Mouse (Mus musculus) C2C12 (cell line): ENCODE measurements around the gene Raph1. TPM values are rescaled to one million over a fixed set of nuclear protein-coding genes. Genes with fewer than 3 reads are reported as not detected.
"Not testable (repeated sequence)": the region's sequence is repeated elsewhere in the genome, so short reads cannot be mapped to it uniquely, and the experiment has no call there.

ENCODE experiments used
- H3K27me3 ChIP-seq: one replicate; pipeline ENCODE4 v1.6.1; 2011; ENCODE audit not compliant: control insufficient read depth, insufficient read depth, insufficient read length
- H3K36me3 ChIP-seq: one replicate; pipeline ENCODE4 v1.6.1; 2011; ENCODE audit not compliant: control insufficient read depth, insufficient read depth
- H3K4me3 ChIP-seq: one replicate; pipeline ENCODE4 v1.5.1; 2011; ENCODE audit warnings: mild to moderate bottlenecking, control low read depth; ENCODE audit not compliant: poor library complexity, insufficient read depth, severe bottlenecking
- H3K79me2 ChIP-seq: one replicate; pipeline ENCODE4 v1.6.1; 2011; ENCODE audit not compliant: control insufficient read depth, insufficient read depth
- H3K79me3 ChIP-seq: one replicate; pipeline ENCODE4 v1.6.1; 2011; ENCODE audit warnings: low read depth, control low read depth
- H3ac ChIP-seq: one replicate; pipeline ENCODE3; 2011; ENCODE audit warnings: low read depth; ENCODE audit not compliant: control insufficient read depth, insufficient read length
- CEBPB ChIP-seq: IDR thresholded peaks from one replicate; pipeline ENCODE4 v1.6.1; 2011; ENCODE audit warnings: low read depth, mild to moderate bottlenecking, control low read depth, moderate library complexity
- CTCF ChIP-seq: IDR thresholded peaks from one replicate; pipeline ENCODE4 v1.5.1; 2011; ENCODE audit not compliant: control insufficient read depth, insufficient read depth, insufficient read length
- FOSL1 ChIP-seq: IDR thresholded peaks from one replicate; pipeline ENCODE4 v1.8.0; 2011; ENCODE audit warnings: mild to moderate bottlenecking, low read length; ENCODE audit not compliant: poor library complexity, insufficient read depth, severe bottlenecking
- MAX ChIP-seq: IDR thresholded peaks from one replicate; pipeline ENCODE4 v1.6.1; 2011; ENCODE audit warnings: mild to moderate bottlenecking, control low read depth
- MYOD1 ChIP-seq: IDR thresholded peaks from one replicate; pipeline ENCODE4 v1.6.1; 2011; ENCODE audit warnings: low read depth; ENCODE audit not compliant: control insufficient read depth, insufficient read length
- MYOG ChIP-seq: IDR thresholded peaks from one replicate; pipeline ENCODE4 v1.6.1; 2011; ENCODE audit not compliant: control insufficient read depth, insufficient read length; ENCODE audit errors: extremely low read depth
- USF1 ChIP-seq: IDR thresholded peaks from one replicate; pipeline ENCODE4 v1.6.1; 2011; ENCODE audit warnings: low read depth, mild to moderate bottlenecking, control low read depth, moderate library complexity
- microRNA-seq: library from miRNA; unstranded; fragments of <30 nt; microRNA quantifications from one replicate; pipeline ENCODE4, GENCODE M21; 2019; ENCODE audit warnings: borderline microRNAs expressed
- polyA plus RNA-seq: library from polyadenylated mRNA; unstranded; fragments of >200 nt; fragmentation: generic; extraction: Trizol; gene quantifications from one replicate; pipeline ENCODE4 v1.2.1, GENCODE M21; 2012; ENCODE audit warnings: missing spikeins

Gene Raph1
- polyA plus RNA-seq, 1 experiment = 9.5 TPM

DNA sequence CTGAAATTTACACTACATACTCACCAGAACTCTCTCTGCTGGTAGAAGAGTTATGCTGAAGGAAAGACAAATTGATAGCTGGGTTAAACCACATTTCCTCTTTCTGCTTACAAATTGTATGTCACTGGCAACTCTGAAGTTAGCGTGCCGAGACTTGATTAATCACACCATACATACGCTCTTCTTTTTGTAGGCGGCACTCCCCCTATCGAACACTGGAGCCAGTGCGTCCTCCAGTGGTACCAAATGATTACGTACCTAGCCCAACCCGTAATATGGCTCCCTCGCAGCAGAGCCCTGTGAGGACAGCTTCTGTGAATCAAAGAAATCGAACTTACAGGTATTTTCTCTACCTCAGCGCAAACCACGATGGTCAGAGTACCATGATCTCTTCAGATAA is 119.8 kb downstream of the Raph1 start:
- Histone ChIP-seq H3ac (no peak overlapping the region), H3K36me3 (no peaks in the 10 kb centered on the region), H3K79me3 (no peaks in the 10 kb centered on the region), H3K79me2 (no peaks in the 10 kb centered on the region), H3K4me3 (no peak overlapping the region), H3K27me3 (no peaks in the 10 kb centered on the region)
- no peak for TF ChIP-seq CTCF
- no peak for TF ChIP-seq FOSL1
- TF ChIP-seq MAX = no peak
- TF ChIP-seq MYOG = no peak
- TF ChIP-seq MYOD1 = no peak
- no peak for TF ChIP-seq CEBPB
- no peak for TF ChIP-seq USF1

DNA sequence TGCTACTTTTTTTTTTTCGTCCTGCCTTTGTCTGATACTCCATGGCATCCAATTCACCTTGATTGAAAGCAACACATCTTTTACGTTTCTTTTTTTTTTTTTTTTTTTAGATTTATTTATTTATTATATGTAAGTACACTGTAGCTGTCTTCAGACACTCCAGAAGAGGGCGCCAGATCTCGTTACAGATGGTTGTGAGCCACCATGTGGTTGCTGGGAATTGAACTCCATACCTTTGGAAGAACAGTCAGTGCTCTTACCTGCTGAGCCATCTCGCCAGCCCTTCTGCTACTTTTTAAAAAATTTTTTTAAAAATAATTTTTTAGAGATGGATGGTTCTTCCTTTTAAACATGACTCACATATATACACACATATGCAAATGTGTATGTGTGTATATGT is 125.5 kb downstream of the Raph1 start:
- not testable (repeated sequence) for H3ac ChIP-seq, H3K36me3 ChIP-seq, H3K79me3 ChIP-seq, H3K27me3 ChIP-seq, H3K4me3 ChIP-seq, H3K79me2 ChIP-seq

DNA sequence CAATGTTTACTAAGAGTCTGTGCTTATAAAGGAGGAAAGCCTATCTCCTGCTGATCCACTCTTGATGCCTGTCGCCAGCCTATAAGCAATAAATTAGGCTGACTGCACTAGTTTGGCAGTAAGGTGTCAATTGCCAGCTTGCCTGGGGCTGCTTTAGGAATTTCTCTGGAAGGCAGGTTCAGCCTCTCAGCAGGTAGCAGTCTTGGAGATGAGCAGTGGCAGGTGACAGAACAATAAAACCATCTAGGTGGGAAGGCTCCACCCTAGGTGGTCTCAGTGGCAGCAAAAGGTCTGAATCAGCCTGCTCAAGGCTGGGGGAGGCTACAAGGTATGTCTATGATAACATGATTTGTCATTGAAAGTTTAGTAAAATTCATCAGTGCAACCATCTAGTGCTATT is 134.4 kb downstream of the Raph1 start:
- peaks cover 6% of the 10 kb centered on the region for H3K79me2 ChIP-seq

More for the DNA sequence above, 134.4 kb downstream of the Raph1 start:
- Histone ChIP-seq H3K79me3 (peaks cover 4% of the 10 kb centered on the region), H3K36me3 (peaks cover 4% of the 10 kb centered on the region), H3K4me3 (no peak overlapping the region), H3K27me3 (no peaks in the 10 kb centered on the region), H3ac (no peak overlapping the region)
- TF ChIP-seq MAX (no peak), FOSL1 (no peak), CEBPB (no peak), USF1 (no peak), MYOG (no peak), MYOD1 (no peak), CTCF (no peak)

Small RNA genes lying within 50 kb of the gene (microRNA-seq; reads per million reads assigned to microRNA genes)
- not detected for gene Gm23762

Other genes starting within 250 kb of the Raph1 start
- 20.0 TPM for gene Cyp20a1, start 223.8 kb downstream of the Raph1 start, polyA plus RNA-seq
- gene Abi2, start 157.5 kb downstream of the Raph1 start, polyA plus RNA-seq = 4.8 TPM
- 0.02 TPM for gene Cd28, start 149.7 kb upstream of the Raph1 start, polyA plus RNA-seq